Mouse (Mus musculus): ENCODE measurements around the gene Psen2.

DNA sequence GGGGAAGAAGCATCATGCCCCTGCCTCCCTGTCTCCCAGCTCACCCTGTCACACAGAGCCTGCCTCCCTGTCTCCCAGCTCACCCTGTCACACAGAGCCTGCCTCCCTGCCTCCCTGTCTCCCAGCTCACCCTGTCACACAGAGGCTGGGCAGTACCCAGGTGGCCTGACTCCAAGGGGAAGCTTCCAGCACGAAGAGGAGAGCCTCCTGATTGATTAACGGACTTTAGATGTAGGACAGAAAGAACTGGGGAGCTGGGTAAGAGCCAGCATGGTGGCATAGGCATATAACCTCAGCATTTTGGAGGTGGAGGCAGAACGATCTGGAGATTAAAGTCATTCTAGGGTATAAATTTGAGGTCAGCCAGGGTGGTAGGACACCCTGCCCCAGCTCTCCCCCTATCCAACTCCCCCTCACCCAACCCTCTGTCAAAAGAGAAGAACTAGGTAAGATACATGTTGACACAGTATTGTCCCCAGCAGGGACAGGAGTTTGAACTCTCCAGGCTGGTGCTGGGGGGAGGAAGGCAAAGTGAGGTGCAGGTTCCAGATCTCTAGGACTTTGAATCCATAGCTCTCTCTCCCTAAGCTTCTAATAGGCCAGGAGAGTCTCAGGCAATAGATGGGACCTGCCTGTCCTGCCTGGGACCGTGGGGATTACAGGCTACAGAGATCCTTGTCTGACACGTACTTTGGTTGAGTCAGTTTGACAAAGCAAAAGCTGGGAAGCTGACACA is 46.5 kb downstream of the Psen2 start:
- no peak for TF ChIP-seq CTCF (IDR thresholded peaks at IDR 0.05)
- no peak for TF ChIP-seq EP300 (IDR thresholded peaks at IDR 0.05)

Data from lung, postnatal 0 days (tissue).